Mouse (Mus musculus) embryonic facial prominence, embryonic 13.5 days (tissue): ENCODE results near the gene Txlnb. TPM values are rescaled to one million over a fixed set of nuclear protein-coding genes. Genes with fewer than 3 reads are reported as not detected.
A peak's percentile ranks its signal among the peaks of the same experiment; 100 is the strongest.
"Not testable (repeated sequence)": the region's sequence is repeated elsewhere in the genome, so short reads cannot be mapped to it uniquely, and the experiment has no call there.

ENCODE experiments used
- ATAC-seq: fragments of 200-750 bp; cut with Nextera tagmentation; 2 replicates; pipeline ENCODE4 v1.8.0; 2017; ENCODE audit warnings: low read depth; ENCODE audit not compliant: insufficient number of reproducible peaks, insufficient read depth, low FRiP score, low TSS enrichment
- H3K27ac ChIP-seq: fragments of 300-500 bp; sonication (generic); 2 replicates; pipeline ENCODE4 v1.5.1; 2015; ENCODE audit warnings: moderate library complexity, mild to moderate bottlenecking, inconsistent platforms
- H3K27me3 ChIP-seq: fragments of 300-500 bp; sonication (generic); 2 replicates; pipeline ENCODE4 v1.6.1; 2015; ENCODE audit warnings: mild to moderate bottlenecking, inconsistent platforms
- H3K36me3 ChIP-seq: fragments of 300-500 bp; sonication (generic); 2 replicates; pipeline ENCODE4 v1.6.1; 2015; ENCODE audit warnings: mild to moderate bottlenecking, inconsistent platforms
- H3K4me1 ChIP-seq: fragments of 300-500 bp; sonication (generic); 2 replicates; pipeline ENCODE4 v1.6.1; 2015; ENCODE audit warnings: inconsistent platforms
- H3K4me2 ChIP-seq: fragments of 300-500 bp; sonication (generic); 2 replicates; pipeline ENCODE4 v1.6.1; 2015; ENCODE audit warnings: moderate library complexity, mild to moderate bottlenecking, inconsistent platforms
- H3K4me3 ChIP-seq: fragments of 300-500 bp; sonication (generic); 2 replicates; pipeline ENCODE4 v1.5.1; 2015; ENCODE audit warnings: mild to moderate bottlenecking, inconsistent platforms
- H3K9ac ChIP-seq: fragments of 300-500 bp; sonication (generic); 2 replicates; pipeline ENCODE4 v1.6.1; 2015; ENCODE audit warnings: mild to moderate bottlenecking, inconsistent platforms
- H3K9me3 ChIP-seq: fragments of 300-500 bp; sonication (generic); 2 replicates; pipeline ENCODE4 v1.6.1; 2016; ENCODE audit warnings: inconsistent platforms
- WGBS: fragments of 180-500 bp; shearing (Covaris S2); methylation state at CpG from one replicate; pipeline ENCODE4 v1.1.7; 2015; ENCODE audit warnings: mixed read lengths; 5-methylcytosine and 5-hydroxymethylcytosine counted together
- polyA plus RNA-seq: library from polyadenylated mRNA; unstranded; fragments of >200 nt; fragmentation: Nextera tagmentation; extraction: Ambion mirVana; gene quantifications from 2 replicates; pipeline ENCODE4 v1.2.1, GENCODE M21; 2015

Txlnb gene
- polyA plus RNA-seq, 1 experiment from 2014 or later: 1.2 TPM

DNA sequence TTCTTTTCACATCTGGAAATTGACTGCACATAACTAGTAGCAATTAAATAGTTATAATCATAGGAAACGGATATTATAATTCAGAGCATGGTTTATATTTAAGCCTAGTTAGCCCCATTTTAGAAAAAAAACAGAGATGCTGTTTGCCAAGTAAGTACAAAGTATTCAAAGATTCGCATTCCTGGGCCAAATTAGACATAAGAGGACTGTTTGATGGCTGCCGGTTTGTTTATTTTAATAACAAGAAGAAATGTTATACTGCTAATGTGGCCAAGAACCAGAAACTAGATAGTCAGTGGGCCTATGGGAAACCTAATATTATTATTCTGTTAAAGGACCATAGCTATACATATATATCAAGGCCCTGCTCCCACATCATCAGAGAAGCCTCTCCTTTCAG, 9.3 kb upstream of the Txlnb start:
- no peak for ATAC-seq
- H3K4me1 ChIP-seq: no peaks in the 10 kb centered on the region; the same call in 1 of the 2 replicates

DNA sequence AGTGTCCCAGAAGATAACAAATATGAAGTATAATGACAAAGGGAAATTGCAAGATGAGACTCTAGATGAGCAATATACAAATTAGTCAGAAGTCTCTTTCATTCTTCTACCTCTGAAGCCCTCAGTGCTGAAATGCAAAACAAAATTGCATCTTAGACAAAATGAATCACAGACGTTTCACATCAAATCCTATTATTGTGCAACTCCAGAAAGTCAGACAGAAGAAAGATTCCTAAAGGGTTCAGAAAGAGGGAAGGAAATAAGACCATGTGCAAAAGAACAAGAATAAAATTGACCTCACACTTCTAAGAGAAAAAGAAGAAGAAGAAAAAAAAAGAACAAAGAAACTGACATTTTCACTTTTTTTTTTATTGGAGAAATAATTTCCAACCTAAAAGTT, 8.1 kb upstream of the Txlnb start:
- WGBS: 38% methylated on average over 1 of the region's 1 CpGs
- Histone ChIP-seq H3K36me3 (no peaks in the 10 kb centered on the region), H3K27me3 (no peaks in the 10 kb centered on the region), H3K4me1 (no peaks in the 10 kb centered on the region; the same call in 1 of the 2 replicates), H3K4me3 (no peak overlapping the region), H3K4me2 (no peak overlapping the region), H3K27ac (no peak overlapping the region), H3K9me3 (no peaks in the 10 kb centered on the region), H3K9ac (no peak overlapping the region)
- no peak for ATAC-seq

More for the DNA sequence above, 9.3 kb upstream of the Txlnb start:
- Histone ChIP-seq H3K36me3 (no peaks in the 10 kb centered on the region), H3K9me3 (no peaks in the 10 kb centered on the region), H3K27ac (no peak overlapping the region), H3K4me2 (no peak overlapping the region), H3K9ac (no peak overlapping the region), H3K27me3 (no peaks in the 10 kb centered on the region), H3K4me3 (no peak overlapping the region)
- 30% methylated on average over 3 of the region's 3 CpGs for WGBS

DNA sequence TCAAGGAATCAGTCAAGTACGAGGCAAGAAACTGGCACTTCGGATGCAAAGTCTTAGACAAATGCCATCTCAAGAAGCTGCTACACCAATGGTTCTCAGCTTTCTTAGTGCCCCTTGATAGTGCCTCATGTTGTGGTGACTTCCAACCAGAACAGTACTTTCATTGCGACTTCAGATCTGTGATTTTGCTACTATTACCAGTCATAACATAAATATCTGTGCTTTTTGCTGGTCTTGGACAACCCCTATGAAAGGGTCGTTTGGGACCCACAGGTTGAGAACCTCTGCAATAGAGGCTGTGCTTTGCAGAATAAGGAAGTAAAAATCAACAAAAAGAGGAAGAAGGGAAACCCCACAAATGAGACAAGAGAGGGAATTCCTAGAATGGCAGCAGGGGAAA, 7.7 kb upstream of the Txlnb start:
- Histone ChIP-seq H3K27me3 (no peaks in the 10 kb centered on the region), H3K4me2 (no peak overlapping the region), H3K27ac (no peak overlapping the region), H3K36me3 (no peaks in the 10 kb centered on the region), H3K4me1 (no peaks in the 10 kb centered on the region; the same call in 1 of the 2 replicates), H3K4me3 (no peak overlapping the region), H3K9ac (no peak overlapping the region), H3K9me3 (no peaks in the 10 kb centered on the region)
- 76% methylated on average over 4 of the region's 4 CpGs for WGBS
- no peak for ATAC-seq

DNA sequence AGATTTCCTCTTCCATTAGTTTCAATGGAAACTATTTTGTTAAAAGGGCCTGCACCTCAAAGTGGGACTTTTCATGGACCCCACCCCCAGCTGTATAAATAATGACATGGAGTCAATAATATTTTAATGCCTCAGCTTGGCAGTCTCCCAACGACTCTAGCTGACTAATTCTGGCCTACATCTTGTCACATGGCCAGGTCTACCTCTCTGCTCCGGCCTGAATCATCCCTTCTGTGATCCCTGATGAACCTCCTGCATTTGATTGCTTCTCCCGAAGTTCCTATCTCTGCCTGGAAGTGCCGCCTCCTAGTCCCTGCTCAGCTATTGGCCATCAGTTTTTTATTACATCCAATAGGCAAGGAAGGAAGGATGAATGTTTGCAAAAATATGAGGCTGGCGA, 2.1 kb upstream of the Txlnb start:
- Histone ChIP-seq H3K4me3 (no peak overlapping the region), H3K9me3 (no peaks in the 10 kb centered on the region), H3K36me3 (no peaks in the 10 kb centered on the region), H3K27me3 (no peaks in the 10 kb centered on the region), H3K27ac (no peak overlapping the region), H3K4me2 (no peak overlapping the region), H3K4me1 (peaks cover 27% of the 10 kb centered on the region), H3K9ac (no peak overlapping the region)
- 81% methylated on average over 5 of the region's 5 CpGs for WGBS
- ATAC-seq: no peak

DNA sequence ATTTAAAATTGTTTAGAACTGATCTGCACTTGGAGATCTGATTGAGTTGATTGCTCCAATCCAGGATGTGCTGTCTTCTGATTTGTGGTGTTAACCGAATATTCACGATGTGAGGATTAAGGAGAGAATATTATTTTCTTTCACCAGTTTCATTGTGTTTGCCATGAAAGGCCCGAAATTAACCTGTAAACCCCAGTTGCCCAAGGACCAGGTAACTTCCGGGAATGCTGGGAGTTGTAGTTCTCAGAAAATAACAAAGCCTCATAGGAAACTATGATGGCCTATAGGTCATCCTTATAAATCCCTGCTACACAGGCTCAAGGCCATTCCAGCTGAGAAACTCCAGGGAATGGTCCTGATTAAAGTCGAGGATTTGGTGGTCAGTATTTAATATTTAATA, 1.6 kb upstream of the Txlnb start:
- Histone ChIP-seq H3K27me3 (no peaks in the 10 kb centered on the region), H3K36me3 (no peaks in the 10 kb centered on the region), H3K4me1 (peaks cover 27% of the 10 kb centered on the region), H3K4me3 (no peak overlapping the region), H3K4me2 (no peak overlapping the region), H3K27ac (no peak overlapping the region), H3K9me3 (no peaks in the 10 kb centered on the region), H3K9ac (no peak overlapping the region)
- WGBS: 89% methylated on average over 5 of the region's 5 CpGs
- ATAC-seq: no peak

DNA sequence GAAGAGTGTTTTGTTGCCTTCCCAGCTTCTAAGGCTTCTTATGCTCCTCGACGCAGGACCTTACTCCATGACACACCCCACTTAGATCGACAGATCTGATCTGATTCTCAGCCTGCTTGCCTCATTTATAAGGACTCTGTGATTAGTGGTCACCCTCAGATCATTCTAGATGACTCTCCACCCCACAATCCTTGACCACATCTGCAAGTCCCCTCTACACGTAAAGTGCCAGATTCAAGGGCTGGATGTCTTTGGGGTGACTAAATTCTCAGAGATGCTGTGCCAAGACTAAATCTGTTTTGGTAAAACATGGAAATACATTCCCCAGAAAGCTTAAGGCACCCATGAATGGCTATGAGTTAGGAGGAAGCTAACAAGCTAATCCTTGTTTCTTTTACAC, 799 bp upstream of the Txlnb start:
- ATAC-seq: no peak
- no peak overlapping the region for H3K9ac ChIP-seq
- no peaks in the 10 kb centered on the region for H3K27me3 ChIP-seq
- H3K4me2 ChIP-seq: no peak overlapping the region
- WGBS: 73% methylated on average over 4 of the region's 4 CpGs
- no peak overlapping the region for H3K4me3 ChIP-seq
- no peaks in the 10 kb centered on the region for H3K9me3 ChIP-seq
- H3K36me3 ChIP-seq: no peaks in the 10 kb centered on the region
- H3K27ac ChIP-seq: peak overlapping the region; percentile 92
- H3K4me1 ChIP-seq: peaks cover 27% of the 10 kb centered on the region

DNA sequence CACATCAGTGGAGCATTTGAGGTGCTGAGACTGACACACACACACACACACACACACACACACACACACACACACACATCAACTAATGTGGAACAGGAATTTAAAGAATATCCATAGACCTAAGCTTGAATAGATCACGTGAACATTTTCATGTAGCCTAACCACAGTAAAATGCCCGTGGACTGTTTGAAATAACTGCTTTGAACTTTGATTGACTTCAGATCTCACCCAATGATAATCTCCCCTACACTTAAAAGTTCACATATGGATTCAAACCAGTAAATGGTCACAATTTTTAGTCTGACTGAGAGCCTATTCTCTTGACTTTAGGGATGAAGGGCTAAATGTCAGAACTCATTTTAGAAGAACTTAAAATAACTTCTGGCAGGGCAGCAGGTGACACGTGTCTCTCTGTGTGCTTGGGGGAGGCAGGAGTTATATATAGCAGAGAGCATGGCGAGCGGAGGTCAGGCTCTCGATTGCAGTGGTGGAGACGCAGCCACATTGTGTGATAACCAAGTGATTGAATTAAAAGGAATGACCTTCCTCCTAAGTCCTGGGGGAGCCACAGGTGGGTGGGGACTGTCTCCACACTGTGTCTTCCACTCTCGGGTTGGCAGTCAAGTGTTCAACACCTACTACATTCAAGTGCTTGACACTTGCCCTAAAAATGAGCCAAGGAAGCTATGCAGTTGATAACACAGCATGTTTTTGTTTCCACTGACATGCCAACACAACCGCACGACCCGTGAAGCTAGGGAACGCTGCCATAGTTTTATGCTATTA, 1.0 kb downstream of the Txlnb start:
- H3K9me3 ChIP-seq: no peaks in the 10 kb centered on the region
- no peak overlapping the region for H3K27ac ChIP-seq
- no peak for ATAC-seq
- no peak overlapping the region for H3K4me3 ChIP-seq
- H3K4me2 ChIP-seq: peak overlapping the region; percentile 63
- H3K27me3 ChIP-seq: no peaks in the 10 kb centered on the region
- H3K36me3 ChIP-seq: no peaks in the 10 kb centered on the region
- peaks cover 27% of the 10 kb centered on the region for H3K4me1 ChIP-seq
- WGBS: 37% methylated on average over 12 of the region's 12 CpGs
- no peak overlapping the region for H3K9ac ChIP-seq

DNA sequence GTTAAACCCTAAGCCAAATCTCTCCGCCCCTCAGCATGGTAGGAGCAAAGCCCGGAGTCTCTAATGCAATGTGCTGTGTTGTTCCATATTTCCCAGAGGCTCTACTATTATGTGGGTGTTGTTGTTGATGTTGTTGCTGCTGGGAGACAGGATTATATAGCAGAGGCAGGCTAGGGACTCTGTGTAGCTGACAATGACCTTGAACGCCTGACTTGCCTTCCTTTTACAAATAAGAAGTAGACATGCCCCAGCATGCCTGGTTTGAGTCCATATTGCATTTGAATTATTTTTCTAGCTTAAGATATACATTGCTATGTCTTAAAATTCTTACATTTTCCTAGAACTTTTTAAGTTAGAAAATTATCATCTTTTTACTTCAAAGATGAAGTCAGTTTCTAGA, 1.7 kb downstream of the Txlnb start:
- no peaks in the 10 kb centered on the region for H3K36me3 ChIP-seq
- no peaks in the 10 kb centered on the region for H3K9me3 ChIP-seq
- no peak overlapping the region for H3K4me2 ChIP-seq
- H3K4me3 ChIP-seq: no peak overlapping the region
- 83% methylated on average over 3 of the region's 3 CpGs for WGBS
- ATAC-seq: no peak
- H3K4me1 ChIP-seq: peaks cover 27% of the 10 kb centered on the region
- H3K27ac ChIP-seq: no peak overlapping the region
- H3K27me3 ChIP-seq: no peaks in the 10 kb centered on the region
- H3K9ac ChIP-seq: no peak overlapping the region

DNA sequence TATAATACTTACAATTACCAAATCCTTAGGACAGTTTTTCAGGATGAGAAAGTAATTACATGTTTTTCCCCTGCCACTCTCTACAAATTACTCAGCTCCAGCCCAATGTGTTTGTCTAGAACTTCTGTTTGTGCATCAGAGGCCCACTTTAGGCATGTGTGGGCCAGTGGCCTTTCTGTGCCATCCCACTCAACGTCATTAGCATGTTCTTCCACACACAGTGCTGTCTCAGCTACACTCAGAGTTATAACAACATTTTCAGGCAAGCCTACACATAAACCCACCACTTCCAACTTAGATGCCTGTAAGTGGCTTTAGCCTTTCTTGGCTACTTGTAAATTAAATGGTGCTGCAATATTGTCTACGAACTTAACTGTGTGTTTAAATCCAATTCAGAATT, 5.8 kb downstream of the Txlnb start:
- Histone ChIP-seq H3K4me2 (no peak overlapping the region), H3K36me3 (no peaks in the 10 kb centered on the region), H3K27ac (no peak overlapping the region), H3K27me3 (no peaks in the 10 kb centered on the region), H3K9me3 (no peaks in the 10 kb centered on the region), H3K9ac (no peak overlapping the region), H3K4me3 (no peak overlapping the region), H3K4me1 (peaks cover 9% of the 10 kb centered on the region)
- ATAC-seq: no peak
- WGBS: 84% methylated on average over 2 of the region's 2 CpGs

DNA sequence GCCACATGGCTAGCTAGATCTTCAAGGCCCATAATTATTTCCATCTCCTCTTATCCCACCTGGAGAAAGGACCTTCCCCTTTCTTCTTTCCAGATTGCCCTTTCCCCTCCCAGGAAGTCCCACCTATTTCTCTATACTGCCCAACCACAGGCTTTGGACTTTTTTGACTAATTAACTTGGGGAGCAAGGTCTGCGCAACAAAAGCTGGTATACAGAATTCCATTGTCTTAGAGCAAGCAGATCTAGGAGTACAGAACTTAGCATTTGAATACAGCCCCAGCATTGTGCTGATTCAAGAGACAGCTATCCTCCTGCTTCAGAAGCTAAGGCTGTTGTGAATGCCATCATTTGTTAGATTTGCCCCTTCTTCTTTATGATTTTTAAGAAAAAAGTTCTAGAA, 12.5 kb downstream of the Txlnb start:
- no peaks in the 10 kb centered on the region for H3K9me3 ChIP-seq
- WGBS: 90% methylated on average over 1 of the region's 1 CpGs
- H3K4me1 ChIP-seq: no peaks in the 10 kb centered on the region
- H3K4me3 ChIP-seq: no peak overlapping the region
- no peak overlapping the region for H3K27ac ChIP-seq
- no peak overlapping the region for H3K9ac ChIP-seq
- no peak overlapping the region for H3K4me2 ChIP-seq
- no peaks in the 10 kb centered on the region for H3K36me3 ChIP-seq
- ATAC-seq: no peak
- H3K27me3 ChIP-seq: no peaks in the 10 kb centered on the region

DNA sequence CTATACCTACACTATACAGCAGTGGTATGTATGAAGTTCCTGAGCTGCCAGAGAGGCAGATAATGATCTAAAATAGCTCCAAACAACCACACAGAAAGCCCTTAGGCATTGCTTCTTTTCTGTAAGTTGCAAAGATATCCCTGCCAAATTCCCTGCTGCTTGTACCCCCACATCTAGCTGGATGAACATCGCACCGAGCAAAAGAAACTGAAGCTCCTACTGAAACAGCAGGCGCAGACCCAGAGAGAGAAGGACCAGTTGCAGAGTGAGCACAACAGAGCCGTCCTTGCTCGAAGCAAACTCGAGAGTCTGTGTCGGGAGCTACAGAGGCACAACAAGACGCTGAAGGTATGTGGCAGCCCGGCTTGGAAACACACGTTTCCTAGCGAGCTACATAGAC, 19.0 kb downstream of the Txlnb start:
- 65% methylated on average over 11 of the region's 11 CpGs for WGBS
- Histone ChIP-seq H3K27me3 (no peaks in the 10 kb centered on the region), H3K9me3 (no peaks in the 10 kb centered on the region), H3K4me1 (no peaks in the 10 kb centered on the region), H3K4me2 (peak overlapping the region; percentile 16; the same call in 1 of the 2 replicates), H3K27ac (0 out of 2 replicates have a peak overlapping the region, but pooled peaks have one; percentile 33), H3K9ac (no peak overlapping the region), H3K36me3 (no peaks in the 10 kb centered on the region), H3K4me3 (no peak overlapping the region)
- ATAC-seq: no peak

DNA sequence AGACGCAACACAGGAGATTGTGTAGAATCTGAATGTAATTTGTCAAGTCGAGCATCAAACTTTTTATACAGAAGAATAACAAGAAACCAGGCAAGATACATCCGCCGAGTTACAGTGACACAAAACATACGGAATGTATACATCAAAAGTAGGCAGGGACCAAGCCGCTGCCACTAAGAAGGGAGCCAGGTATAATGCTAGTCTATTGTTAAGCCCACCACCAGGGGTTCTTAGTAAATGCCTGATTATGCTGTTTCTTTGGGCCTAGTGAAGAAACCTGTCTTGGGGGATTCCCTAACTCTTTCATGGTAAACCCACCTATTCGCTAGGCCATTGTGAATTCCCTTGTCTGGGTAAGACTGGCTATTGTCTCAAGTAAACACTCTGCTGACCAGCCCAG, 24.4 kb downstream of the Txlnb start:
- WGBS: 83% methylated on average over 7 of the region's 7 CpGs
- not testable (repeated sequence) for H3K36me3 ChIP-seq, ATAC-seq, H3K4me2 ChIP-seq, H3K4me3 ChIP-seq, H3K9me3 ChIP-seq, H3K4me1 ChIP-seq, H3K27ac ChIP-seq, H3K27me3 ChIP-seq, H3K9ac ChIP-seq
